Mouse (Mus musculus): Measurements from ENCODE around the gene Ppm1a.

DNA sequence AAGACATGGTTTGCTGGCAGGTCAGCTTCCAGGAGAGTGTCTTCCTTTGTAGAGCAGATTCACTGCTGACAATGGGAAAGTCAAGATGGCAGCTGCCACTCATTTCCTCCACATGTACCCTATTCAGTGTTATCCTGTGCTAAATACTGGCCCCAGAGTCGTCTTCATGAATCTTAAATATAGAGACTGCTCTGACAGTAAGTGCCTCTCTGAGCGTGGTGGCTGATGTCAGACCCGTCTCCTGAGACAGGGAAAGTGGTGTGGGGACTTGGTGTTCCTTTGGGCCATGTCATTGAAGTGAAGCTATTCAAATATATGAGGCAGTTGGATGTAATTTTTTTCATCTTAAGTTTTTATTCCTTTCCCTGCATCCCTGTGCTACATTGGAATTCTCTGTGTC is 14.5 kb downstream of the Ppm1a start:
- no peak for TF ChIP-seq CTCF (IDR thresholded peaks at IDR 0.05; ENCODE audit: borderline replicate concordance, extremely low read depth, insufficient read depth, insufficient read length)
- TF ChIP-seq POLR2A (IDR thresholded peaks at IDR 0.05; ENCODE audit: borderline replicate concordance, extremely low read depth, insufficient read depth, insufficient read length, poor library complexity, severe bottlenecking), result no peak
